Mouse (Mus musculus) heart, adult 2 months (tissue): Measurements from ENCODE around the gene Lmo7.

Experiments
- CTCF ChIP-seq: fragments of 200-600 bp; IDR thresholded peaks from 2 replicates; pipeline ENCODE4 v1.8.1; 2022; ENCODE audit warnings: antibody characterized with exemption, mild to moderate bottlenecking, moderate library complexity
- EP300 ChIP-seq: fragments of 200-500 bp; IDR thresholded peaks from 2 replicates; pipeline ENCODE4 v1.6.1; 2011; ENCODE audit warnings: low read depth, low read length, control low read depth; ENCODE audit not compliant: insufficient read depth
- POLR2A ChIP-seq: fragments of 200-500 bp; IDR thresholded peaks from 2 replicates; pipeline ENCODE4 v1.6.1; 2011; ENCODE audit warnings: mild to moderate bottlenecking, low read depth, low read length, control low read depth; ENCODE audit not compliant: insufficient read depth

DNA sequence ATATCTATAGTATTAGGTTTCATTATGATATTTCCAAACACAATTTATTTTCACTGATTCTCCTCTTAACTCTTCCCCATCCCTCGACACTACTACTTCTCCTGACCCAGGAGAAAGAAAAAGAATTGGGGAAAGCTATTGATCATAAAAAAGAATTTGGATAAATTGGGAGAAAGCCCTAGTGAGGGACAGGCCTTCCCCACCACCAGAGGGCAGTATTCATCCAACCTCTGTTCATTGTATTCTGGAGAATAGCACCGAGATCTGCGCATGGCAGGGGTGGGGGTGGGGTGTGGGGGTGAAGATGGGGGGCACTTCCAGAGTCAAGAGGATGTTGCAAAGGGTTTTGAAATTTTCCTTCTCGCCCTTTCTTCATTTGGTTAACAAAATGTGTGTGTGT lies 44.9 kb downstream of the Lmo7 start:
- TF ChIP-seq CTCF (peak; percentile 73), EP300 (no peak), POLR2A (no peak)
